Mouse (Mus musculus): ENCODE data around the gene Chtop.

Chtop gene

GRCm38 (mm10) chr3:90462579-90462978 is 46.7 kb downstream of the Chtop start:
- no peak for DNase-seq

GRCm38 (mm10) chr3:90461935-90462334 is 47.4 kb downstream of the Chtop start:
- DNase-seq, result no peak

GRCm38 (mm10) chr3:90460315-90460714 is 49.0 kb downstream of the Chtop start:
- no peak for DNase-seq

- DNase-seq, result no peak
These were observed 49.6 kb downstream of the Chtop start for GRCm38 (mm10) chr3:90459727-90460126.

- no peak for DNase-seq
These were observed 54.4 kb downstream of the Chtop start for GRCm38 (mm10) chr3:90454931-90455330.

- DNase-seq, result no peak
These were observed 57.8 kb downstream of the Chtop start for GRCm38 (mm10) chr3:90451396-90452095.

- no peak for DNase-seq
These were observed 58.4 kb downstream of the Chtop start for GRCm38 (mm10) chr3:90450874-90451273.

Data from kidney, adult 11 months (tissue).